Mouse (Mus musculus): ENCODE measurements around the gene Slc22a12.

DNA sequence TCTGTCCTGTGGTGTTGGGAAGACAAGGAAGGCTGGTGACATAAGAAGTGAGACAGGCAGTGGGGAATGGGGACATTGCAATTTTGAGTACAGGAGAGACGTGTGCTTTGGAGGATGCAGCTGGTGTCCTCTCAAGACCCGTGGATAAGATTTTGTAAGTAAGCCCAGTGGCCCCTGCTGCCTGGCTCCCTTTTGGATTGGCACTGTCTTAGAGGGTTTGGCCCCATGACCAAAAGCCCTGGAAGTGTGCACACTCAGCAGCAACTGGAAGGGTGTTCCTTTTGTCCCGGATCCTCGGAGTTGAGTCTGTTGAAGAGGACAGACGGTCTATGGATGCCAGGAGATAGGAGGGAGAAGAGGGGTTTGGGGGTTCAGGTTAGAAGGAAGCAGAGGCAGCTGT, 2.6 kb upstream of the Slc22a12 start:
- no peak for TF ChIP-seq MAX (IDR thresholded peaks at IDR 0.05)
- no peak for TF ChIP-seq CTCF (IDR thresholded peaks at IDR 0.05; ENCODE audit: control insufficient read depth, insufficient read depth, insufficient read length)
- TF ChIP-seq MYOG (IDR thresholded peaks at IDR 0.05; ENCODE audit: control insufficient read depth, extremely low read depth, insufficient read length): no peak
- no peak for TF ChIP-seq USF1 (IDR thresholded peaks at IDR 0.05; ENCODE audit: low read depth)

Measured in C2C12 (cell line).